Mouse (Mus musculus) kidney, adult 2 months (tissue): ENCODE results near the gene Oser1. TPM values are rescaled to one million over a fixed set of nuclear protein-coding genes. Genes with fewer than 3 reads are reported as not detected.

Source experiments
- DNase-seq: peaks from one replicate; pipeline ENCODE4 v3.0.0; 2021
- H3K27ac ChIP-seq: fragments of 200-500 bp; 2 replicates; pipeline ENCODE4 v1.5.1; 2012; ENCODE audit warnings: low read depth, low read length, control low read depth, inconsistent platforms; ENCODE audit not compliant: insufficient read depth
- H3K27me3 ChIP-seq: fragments of 200-500 bp; replicated peaks from 2 replicates; pipeline ENCODE4 v1.6.1; 2012; ENCODE audit warnings: mild to moderate bottlenecking, moderate library complexity, low read length, inconsistent platforms; ENCODE audit not compliant: control insufficient read depth, insufficient read depth
- H3K36me3 ChIP-seq: fragments of 200-500 bp; 2 replicates; pipeline ENCODE4 v1.6.1; 2012; ENCODE audit warnings: mild to moderate bottlenecking, moderate library complexity, low read length, inconsistent platforms; ENCODE audit not compliant: control insufficient read depth, insufficient read depth
- H3K4me1 ChIP-seq: fragments of 200-500 bp; 2 replicates; pipeline ENCODE4 v1.6.1; 2011; ENCODE audit warnings: low read length; ENCODE audit not compliant: control insufficient read depth, insufficient read depth
- H3K4me3 ChIP-seq: fragments of 200-500 bp; 2 replicates; pipeline ENCODE4 v1.5.1; 2011; ENCODE audit warnings: mild to moderate bottlenecking, low read depth, low read length, control low read depth; ENCODE audit not compliant: insufficient read depth
- CTCF ChIP-seq: fragments of 200-500 bp; conservative IDR thresholded peaks from 2 replicates; pipeline ENCODE4 v1.5.1; 2011; ENCODE audit warnings: low read depth, mild to moderate bottlenecking, control low read depth, low read length, moderate library complexity, mixed read lengths; ENCODE audit not compliant: insufficient read depth, insufficient read length
- POLR2A ChIP-seq: fragments of 200-500 bp; IDR thresholded peaks from one replicate; pipeline ENCODE4 v1.6.1; 2011; ENCODE audit warnings: low read depth, low read length, control low read depth
- WGBS: fragments of 180-500 bp; shearing (Covaris S2); methylation state at CpG from one replicate; pipeline ENCODE4 v1.1.7; 2018; 5-methylcytosine and 5-hydroxymethylcytosine counted together
- polyA plus RNA-seq: library from polyadenylated mRNA; depleted of rRNA; stranded (reverse); fragments of >200 nt; gene quantifications from 2 replicates; pipeline ENCODE4 v1.2.3, GENCODE M21; 2012; rRNA removed

Gene Oser1
- 11.5 and 13.9 TPM in 2 replicates for polyA plus RNA-seq

DNA sequence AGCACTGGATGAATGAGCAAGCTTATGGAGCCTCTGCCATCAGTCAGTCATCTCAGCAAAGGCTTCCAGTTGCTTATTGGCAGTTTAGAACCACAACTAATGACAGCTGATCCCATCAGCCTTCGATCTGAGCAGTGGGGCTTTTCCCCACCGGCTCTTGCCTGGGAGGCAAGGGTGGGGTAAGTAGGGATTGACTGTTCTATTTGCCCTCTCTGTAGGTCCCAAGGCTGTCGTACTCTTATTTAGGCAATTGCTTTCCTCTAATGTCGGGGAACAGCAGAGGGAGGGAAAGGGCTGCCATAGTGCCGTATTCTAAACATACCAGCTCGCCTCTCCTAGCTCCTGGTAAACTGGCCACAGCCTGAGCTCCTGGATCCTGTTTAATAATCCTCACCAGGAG is at the start of gene Oser1:
Oser1 (minus strand) TSS at position 101 of the 400 bp plus-strand sequence.
- DNase-seq = no peak
- H3K4me3 ChIP-seq = no peak within 1 kb of the TSS
- H3K36me3 ChIP-seq = no peaks in the 10 kb centered on the region
- TF ChIP-seq CTCF (no peak), POLR2A (no peak)
- 88% methylated on average over 6 of the region's 6 CpGs for WGBS
- H3K27ac ChIP-seq = no peak within 1 kb of the TSS
- peaks cover 14% of the 10 kb centered on the region; the same call in 1 of the 2 replicates for H3K4me1 ChIP-seq
- H3K27me3 ChIP-seq = no peaks in the 10 kb centered on the region

DNA sequence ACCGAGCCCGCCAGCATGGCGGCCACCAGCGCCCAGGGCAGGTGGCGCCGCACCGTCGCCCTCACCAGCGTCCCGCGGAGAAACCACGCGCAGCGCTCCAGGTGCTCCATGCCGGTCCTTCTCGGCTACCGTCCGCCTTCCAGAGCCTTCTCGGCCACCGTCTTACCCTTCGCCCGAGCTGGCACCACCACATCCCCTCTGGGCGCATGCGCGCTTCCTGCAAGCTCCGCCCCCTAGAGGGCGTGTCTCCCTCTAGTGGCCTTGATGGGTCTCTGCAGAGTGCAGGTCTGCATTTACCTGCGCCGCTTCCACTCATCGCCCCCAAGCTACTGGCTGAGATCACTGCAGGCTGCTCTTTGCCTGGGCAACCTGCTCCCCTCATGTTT is 48.0 kb upstream of the Oser1 start, which contains the start of gene Fitm2:
Fitm2 (minus strand) TSS at position 164 of the 386 bp plus-strand sequence.
- TF ChIP-seq POLR2A (peak; percentile 52), CTCF (peak; percentile 98; the same call in 1 of the 2 replicates)
- WGBS = under 1% methylated on average over 30 of the region's 30 CpGs
- H3K4me1 ChIP-seq = peaks cover 7% of the 10 kb centered on the region; the same call in 1 of the 2 replicates
- peak within 1 kb of the TSS; percentile 96 for H3K4me3 ChIP-seq
- peak within 1 kb of the TSS; percentile 81 for H3K27ac ChIP-seq
- H3K36me3 ChIP-seq = no peaks in the 10 kb centered on the region
- no peaks in the 10 kb centered on the region for H3K27me3 ChIP-seq
- DNase-seq = peak; percentile 98

DNA sequence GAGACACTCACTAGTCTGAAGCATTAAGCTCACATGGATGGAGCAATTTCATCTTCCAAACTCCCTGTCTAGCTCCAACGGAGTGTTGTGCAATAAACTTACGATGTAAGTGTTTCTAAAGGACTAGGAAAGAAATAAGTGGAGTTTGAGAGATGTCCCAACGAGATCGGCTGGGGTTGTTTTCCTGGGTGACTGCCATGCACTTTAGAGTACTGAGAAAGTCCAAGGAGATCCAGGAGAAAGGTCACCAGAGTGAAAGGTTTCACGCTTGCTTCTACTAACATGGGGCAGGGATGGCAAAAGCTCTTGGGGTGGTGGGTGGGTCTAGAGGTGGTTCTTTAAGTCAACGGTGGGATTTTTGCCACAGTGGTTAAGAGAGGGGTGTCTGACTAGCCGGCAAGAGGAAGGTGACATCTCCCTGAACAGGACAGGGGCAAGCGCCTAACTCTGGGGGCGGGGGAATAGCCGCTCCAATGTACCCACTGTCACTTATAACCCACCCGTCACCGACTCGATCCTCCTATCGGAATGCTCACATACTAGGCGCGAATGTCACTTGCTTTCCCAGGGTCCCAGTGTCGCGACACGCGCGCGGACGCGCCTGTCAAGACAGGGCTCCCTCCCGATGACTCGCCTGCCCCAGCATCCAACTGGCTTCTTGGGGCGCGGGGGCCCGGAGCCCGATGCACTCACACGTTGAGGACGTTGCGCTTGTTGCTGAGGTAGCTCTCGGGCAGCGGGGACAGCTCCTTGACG is 47.4 kb upstream of the Oser1 start:
- Histone ChIP-seq H3K4me3 (peak overlapping the region; percentile 96), H3K4me1 (peaks cover 7% of the 10 kb centered on the region; the same call in 1 of the 2 replicates), H3K27ac (peak overlapping the region; percentile 81), H3K27me3 (no peaks in the 10 kb centered on the region), H3K36me3 (no peaks in the 10 kb centered on the region)
- DNase-seq = peak; percentile 71
- no peak for TF ChIP-seq POLR2A
- TF ChIP-seq CTCF = no peak
- WGBS = 1% methylated on average over 36 of the region's 36 CpGs

DNA sequence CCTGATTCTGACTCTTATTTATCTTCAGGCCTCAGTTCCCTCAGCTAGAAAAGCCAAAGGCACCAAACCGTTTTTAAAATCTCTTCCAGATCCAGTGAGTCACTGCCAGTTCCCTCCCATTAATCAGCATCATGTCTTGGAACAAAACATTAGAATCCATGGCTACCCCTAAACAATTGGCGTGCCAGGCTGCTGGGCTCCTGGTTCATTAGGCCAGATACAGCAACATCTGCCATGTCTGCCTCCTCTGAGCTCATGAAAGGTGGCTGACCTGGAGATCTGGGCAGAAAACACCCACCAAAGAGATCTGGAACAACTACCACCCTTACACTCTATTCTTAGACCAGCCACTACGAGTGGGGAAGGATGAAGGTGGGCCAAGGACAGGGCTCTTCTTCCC is 46.6 kb upstream of the Oser1 start:
- no peaks in the 10 kb centered on the region for H3K36me3 ChIP-seq
- no peak for DNase-seq
- peak overlapping the region; percentile 96 for H3K4me3 ChIP-seq
- H3K4me1 ChIP-seq = peaks cover 7% of the 10 kb centered on the region; the same call in 1 of the 2 replicates
- TF ChIP-seq POLR2A (no peak), CTCF (no peak)
- no peak overlapping the region for H3K27ac ChIP-seq
- H3K27me3 ChIP-seq = no peaks in the 10 kb centered on the region
- WGBS = 70% methylated on average over 3 of the region's 3 CpGs

DNA sequence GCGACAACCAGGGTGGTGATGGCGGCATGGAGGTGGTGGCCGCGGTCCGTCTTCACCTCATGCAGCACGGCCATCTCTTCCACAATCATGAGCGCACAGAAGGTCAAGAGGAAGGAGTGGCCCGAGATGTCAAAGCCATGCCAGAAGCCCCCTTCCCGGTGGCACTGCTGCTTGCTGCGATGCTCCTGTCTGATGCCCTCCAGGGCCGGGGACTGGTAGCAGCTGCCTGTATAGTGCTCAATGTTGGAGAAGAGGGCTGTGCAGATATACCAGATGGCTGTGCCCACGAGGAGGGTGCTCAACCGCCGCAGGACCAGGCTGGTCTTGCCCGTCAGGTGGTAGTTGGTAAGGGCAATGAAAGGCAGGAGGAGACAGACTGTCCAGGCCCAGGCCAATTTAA is 45.2 kb upstream of the Oser1 start:
- 94% methylated on average over 15 of the region's 15 CpGs for WGBS
- Histone ChIP-seq H3K4me3 (no peak overlapping the region), H3K4me1 (peaks cover 7% of the 10 kb centered on the region; the same call in 1 of the 2 replicates), H3K27me3 (no peaks in the 10 kb centered on the region), H3K36me3 (no peaks in the 10 kb centered on the region), H3K27ac (no peak overlapping the region)
- no peak for TF ChIP-seq POLR2A
- TF ChIP-seq CTCF = no peak
- no peak for DNase-seq

DNA sequence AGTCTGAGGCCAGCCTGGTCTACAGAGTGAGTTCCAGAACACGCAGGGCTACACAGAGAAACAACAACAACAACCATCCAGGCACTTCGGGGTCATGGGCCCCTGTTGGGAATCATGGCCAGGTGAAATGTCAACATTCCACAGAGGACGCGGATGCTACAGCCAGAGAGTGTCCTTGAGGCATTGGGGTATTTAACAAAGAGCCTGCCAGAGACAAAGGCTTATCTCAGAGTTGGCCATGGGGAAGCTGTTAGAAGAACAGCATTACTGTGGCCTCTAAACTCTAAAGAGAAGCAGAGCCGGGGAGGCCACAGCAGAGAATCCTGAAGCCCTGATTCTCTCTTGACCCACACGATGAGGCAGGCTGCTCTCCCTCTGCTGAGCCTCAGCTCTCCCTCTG is 44.4 kb upstream of the Oser1 start:
- DNase-seq = no peak
- Histone ChIP-seq H3K4me3 (no peak overlapping the region), H3K27me3 (no peaks in the 10 kb centered on the region), H3K36me3 (no peaks in the 10 kb centered on the region), H3K4me1 (peaks cover 9% of the 10 kb centered on the region; the same call in 1 of the 2 replicates), H3K27ac (no peak overlapping the region)
- TF ChIP-seq CTCF = no peak
- TF ChIP-seq POLR2A = no peak
- WGBS = 96% methylated on average over 6 of the region's 6 CpGs

DNA sequence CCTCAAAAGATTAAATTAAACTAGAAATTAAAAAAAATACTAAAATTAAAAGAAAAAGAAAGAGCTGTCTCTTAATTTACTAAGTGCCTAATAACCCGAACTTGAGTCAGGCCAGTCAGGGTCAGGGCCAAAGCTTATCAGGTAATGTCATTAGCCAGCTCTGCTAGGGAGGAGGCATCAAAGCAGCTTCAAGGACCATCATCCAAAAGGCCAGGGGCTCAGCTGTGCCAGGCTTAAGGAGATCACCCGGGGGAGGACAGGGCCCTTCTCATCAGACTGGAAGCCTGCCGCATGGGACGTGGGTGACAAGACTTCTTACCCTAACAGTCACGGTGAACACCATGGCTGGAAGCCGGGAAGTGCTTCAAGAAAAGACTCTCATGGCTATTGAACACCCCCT is 43.1 kb upstream of the Oser1 start:
- TF ChIP-seq CTCF (no peak), POLR2A (no peak)
- WGBS = 89% methylated on average over 6 of the region's 6 CpGs

More for the DNA sequence above, 43.1 kb upstream of the Oser1 start:
- H3K4me1 ChIP-seq = peaks cover 9% of the 10 kb centered on the region; the same call in 1 of the 2 replicates
- no peak overlapping the region for H3K27ac ChIP-seq
- no peak for DNase-seq
- no peaks in the 10 kb centered on the region for H3K36me3 ChIP-seq
- no peak overlapping the region for H3K4me3 ChIP-seq
- H3K27me3 ChIP-seq = no peaks in the 10 kb centered on the region
